Mouse (Mus musculus) bone marrow, adult 2 months (tissue): Measurements from ENCODE around the gene Itgae.

ENCODE experiments used
- CTCF ChIP-seq: fragments of 200-500 bp; IDR thresholded peaks from 2 replicates; pipeline ENCODE4 v1.5.1; 2011; ENCODE audit warnings: low read length, control low read depth; ENCODE audit not compliant: control insufficient read depth, insufficient read depth
- POLR2A ChIP-seq: fragments of 200-500 bp; IDR thresholded peaks from 2 replicates; pipeline ENCODE4 v1.6.1; 2011; ENCODE audit warnings: low read depth, mild to moderate bottlenecking, control low read depth, low read length, borderline replicate concordance; ENCODE audit not compliant: control insufficient read depth

GRCm38 (mm10) chr11:73085391-73085790 is 5.0 kb upstream of the Itgae start:
- TF ChIP-seq POLR2A (no peak), CTCF (no peak)
